Mouse (Mus musculus) embryonic facial prominence, embryonic 15.5 days (tissue): Measurements from ENCODE around the gene Cog5. TPM values are rescaled to one million over a fixed set of nuclear protein-coding genes. Genes with fewer than 3 reads are reported as not detected.

Source experiments
- ATAC-seq: fragments of 200-750 bp; cut with Nextera tagmentation; 2 replicates; pipeline ENCODE4 v1.8.0; 2017; ENCODE audit warnings: low read depth, moderate TSS enrichment; ENCODE audit not compliant: insufficient number of reproducible peaks, low FRiP score, low TSS enrichment
- H3K27ac ChIP-seq: fragments of 300-500 bp; sonication (generic); replicated peaks from 2 replicates; pipeline ENCODE4 v1.5.1; 2015; ENCODE audit warnings: mild to moderate bottlenecking, inconsistent platforms
- H3K27me3 ChIP-seq: fragments of 300-500 bp; sonication (generic); 2 replicates; pipeline ENCODE4 v1.6.1; 2015; ENCODE audit warnings: inconsistent platforms
- H3K36me3 ChIP-seq: fragments of 300-500 bp; sonication (generic); 2 replicates; pipeline ENCODE4 v1.6.1; 2015; ENCODE audit warnings: mild to moderate bottlenecking, inconsistent platforms
- H3K4me1 ChIP-seq: fragments of 300-500 bp; sonication (generic); 2 replicates; pipeline ENCODE4 v1.6.1; 2015; ENCODE audit warnings: inconsistent platforms
- H3K4me2 ChIP-seq: fragments of 300-500 bp; sonication (generic); replicated peaks from 2 replicates; pipeline ENCODE4 v1.6.1; 2015; ENCODE audit warnings: mild to moderate bottlenecking, inconsistent platforms
- H3K4me3 ChIP-seq: fragments of 300-500 bp; sonication (generic); replicated peaks from 2 replicates; pipeline ENCODE4 v1.5.1; 2015; ENCODE audit warnings: mild to moderate bottlenecking, inconsistent platforms
- H3K9ac ChIP-seq: fragments of 300-500 bp; sonication (generic); 2 replicates; pipeline ENCODE4 v1.6.1; 2015; ENCODE audit warnings: inconsistent platforms
- H3K9me3 ChIP-seq: fragments of 300-500 bp; sonication (generic); replicated peaks from 2 replicates; pipeline ENCODE4 v1.6.1; 2016; ENCODE audit warnings: inconsistent platforms
- WGBS: fragments of 180-500 bp; shearing (Covaris S2); methylation state at CpG from one replicate; pipeline ENCODE4 v1.1.7; 2015; 5-methylcytosine and 5-hydroxymethylcytosine counted together
- polyA plus RNA-seq: library from polyadenylated mRNA; unstranded; fragments of >200 nt; fragmentation: Nextera tagmentation; extraction: Ambion mirVana; gene quantifications from 2 replicates; pipeline ENCODE4 v1.2.1, GENCODE M21; 2015

Cog5 gene
- polyA plus RNA-seq, 1 experiment from 2014 or later, result 27.6 TPM

DNA sequence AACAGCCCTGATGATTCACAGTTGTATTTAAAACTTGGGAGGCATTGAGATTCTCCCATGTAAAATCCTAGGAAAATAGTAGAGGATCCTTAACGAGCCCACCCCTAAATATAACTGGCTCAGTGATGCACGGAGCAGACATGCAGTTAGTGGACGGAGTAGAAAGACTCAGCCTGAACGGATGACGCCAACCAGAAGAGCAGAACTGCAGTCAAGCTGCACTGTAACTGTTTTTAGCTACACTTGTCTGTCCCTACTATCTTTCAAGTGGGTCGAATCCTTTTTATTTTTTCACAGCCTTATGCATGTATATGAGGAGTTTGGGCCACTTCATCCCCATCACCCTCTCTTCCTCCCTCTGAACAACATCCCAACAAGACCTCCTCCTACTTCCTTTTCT lies 331.1 kb downstream of the Cog5 start:
- H3K9ac ChIP-seq, result no peak overlapping the region
- H3K27ac ChIP-seq, result no peak overlapping the region
- peaks cover 7% of the 10 kb centered on the region; the same call in 1 of the 2 replicates for H3K4me1 ChIP-seq
- no peaks in the 10 kb centered on the region for H3K9me3 ChIP-seq
- ATAC-seq, result no peak
- 87% methylated on average over 6 of the region's 6 CpGs for WGBS
- H3K27me3 ChIP-seq, result no peaks in the 10 kb centered on the region
- H3K36me3 ChIP-seq, result no peaks in the 10 kb centered on the region
- no peak overlapping the region for H3K4me2 ChIP-seq
- H3K4me3 ChIP-seq, result no peak overlapping the region

DNA sequence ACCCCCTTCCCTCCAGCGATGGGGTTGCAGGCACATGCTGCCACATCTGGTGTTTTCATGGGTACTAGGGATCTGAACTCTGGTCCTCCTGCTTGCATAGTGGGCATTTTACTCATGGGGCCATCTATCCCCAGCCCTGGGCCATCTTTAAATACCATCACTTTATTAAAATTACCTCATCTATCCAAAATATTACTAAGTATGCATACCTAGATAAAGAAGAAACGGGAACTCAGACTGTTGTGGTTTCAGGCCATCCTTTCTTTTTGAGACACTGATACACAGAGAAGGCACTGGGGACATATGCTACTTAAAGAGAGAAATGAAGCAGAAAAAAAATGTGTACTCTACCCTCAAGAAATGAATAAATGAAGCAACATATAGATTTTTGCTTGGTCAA lies 331.8 kb downstream of the Cog5 start:
- 86% methylated on average over 2 of the region's 2 CpGs for WGBS
- no peaks in the 10 kb centered on the region for H3K9me3 ChIP-seq
- ATAC-seq, result no peak
- no peak overlapping the region for H3K27ac ChIP-seq
- H3K4me3 ChIP-seq, result no peak overlapping the region
- no peaks in the 10 kb centered on the region for H3K27me3 ChIP-seq
- peaks cover 7% of the 10 kb centered on the region; the same call in 1 of the 2 replicates for H3K4me1 ChIP-seq
- H3K36me3 ChIP-seq, result no peaks in the 10 kb centered on the region
- no peak overlapping the region for H3K4me2 ChIP-seq
- H3K9ac ChIP-seq, result no peak overlapping the region

Other genes with a start within 250 kb of the Cog5 start
- 10.5 and 14.9 TPM in 2 replicates for gene Cbll1, start 155.3 kb upstream of the Cog5 start, polyA plus RNA-seq
- gene Slc26a4, start 94.9 kb upstream of the Cog5 start, polyA plus RNA-seq, result 0.13 and 0.17 TPM in 2 replicates
- 27.6 and 30.2 TPM in 2 replicates for gene Bcap29, start 20.2 kb upstream of the Cog5 start, polyA plus RNA-seq
- 11.9 and 12.6 TPM in 2 replicates for gene Dus4l, start within 50 bp of the Cog5 start, polyA plus RNA-seq
- gene Gpr22, start 59.1 kb downstream of the Cog5 start, polyA plus RNA-seq, result 0.97 and 1.1 TPM in 2 replicates